Mouse (Mus musculus) embryo, embryonic 11.5 days (tissue): ENCODE measurements around the gene Syne1.
A peak's percentile ranks its signal among the peaks of the same experiment; 100 is the strongest.

ENCODE experiments used
- DNase-seq: peaks from one replicate; pipeline ENCODE4 v3.0.0-alpha.2; 2012; ENCODE audit warnings: low read depth, low spot score

The Syne1 gene

DNA sequence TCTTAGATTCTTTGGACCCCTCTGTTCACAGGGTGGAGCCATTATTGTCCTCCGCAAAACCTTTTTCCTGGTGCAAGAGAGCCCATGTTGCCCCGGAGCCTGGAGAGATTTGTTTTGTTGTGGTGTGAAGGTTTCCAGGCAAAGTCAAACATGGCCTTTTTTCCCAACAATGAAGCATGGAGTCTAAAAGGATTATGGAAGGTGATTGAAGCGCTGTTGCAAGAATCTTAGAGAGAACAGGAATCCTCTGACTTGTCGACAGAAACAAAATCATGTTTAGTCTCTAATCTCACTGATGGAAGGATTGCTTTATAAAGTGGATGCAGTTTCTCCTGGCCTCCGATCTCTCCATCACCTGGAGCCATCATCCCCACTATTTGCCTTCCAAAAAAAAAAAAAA is at the start of gene Syne1:
Syne1 (minus strand) TSS at position 101 of the 400 bp plus-strand sequence.
- no peak for DNase-seq

DNA sequence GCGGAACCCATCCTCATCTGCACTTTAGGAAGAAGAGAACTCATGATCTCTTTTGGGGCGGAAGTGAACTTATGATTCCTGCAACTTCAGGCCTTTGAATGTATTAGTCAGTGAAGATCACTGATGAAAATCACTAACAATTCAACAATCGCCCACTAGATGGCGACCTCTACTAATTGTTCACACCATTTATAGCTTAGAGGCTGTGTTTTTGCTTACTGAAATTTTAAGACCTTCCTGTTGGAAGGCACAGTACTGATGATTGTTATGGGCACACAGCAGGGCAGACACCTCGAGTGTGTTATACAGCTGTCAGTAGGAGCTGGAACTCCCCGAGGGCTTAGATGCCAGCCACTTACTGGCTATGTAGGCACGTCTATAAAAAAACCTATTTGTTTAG is 48.8 kb upstream of the Syne1 start:
- DNase-seq = peak; percentile 57

DNA sequence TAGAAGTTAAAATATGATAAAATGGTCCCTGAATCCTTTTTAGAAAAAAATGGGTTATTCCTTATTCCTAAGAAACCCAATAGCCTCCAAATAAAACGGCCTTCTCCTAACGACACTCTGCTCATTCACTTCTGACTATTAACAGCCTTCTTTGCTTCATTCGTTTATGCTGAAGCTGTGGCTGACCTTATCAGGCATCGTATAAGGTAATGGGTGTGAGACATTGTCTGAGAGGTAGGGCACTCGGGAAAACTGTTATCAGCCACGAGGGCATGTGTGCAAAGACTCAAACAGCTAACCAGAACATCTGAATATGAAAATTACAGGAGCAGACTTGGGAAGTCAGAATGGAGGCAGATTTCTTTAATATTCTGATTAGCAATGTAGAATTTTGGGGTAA is 45.3 kb upstream of the Syne1 start:
- DNase-seq = no peak

DNA sequence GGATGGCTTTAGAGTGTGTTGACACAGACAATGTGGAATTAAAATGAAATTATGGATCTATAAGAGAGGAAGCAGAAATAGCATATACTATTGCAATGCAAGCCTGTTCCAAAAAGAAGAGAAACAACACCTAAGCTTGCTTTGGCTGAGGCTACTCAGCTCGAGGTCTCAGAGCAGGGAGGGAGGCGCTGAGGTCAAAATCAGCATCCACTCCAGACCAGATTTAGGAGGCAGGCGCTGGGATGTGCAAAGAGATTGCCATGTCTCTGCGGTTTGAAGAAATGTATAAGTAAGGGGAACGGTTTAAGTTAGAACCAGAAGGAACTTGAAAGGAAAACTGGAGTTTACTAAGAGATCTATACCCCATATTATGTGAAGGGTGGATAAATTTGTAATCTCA is 43.2 kb upstream of the Syne1 start:
- DNase-seq = no peak

DNA sequence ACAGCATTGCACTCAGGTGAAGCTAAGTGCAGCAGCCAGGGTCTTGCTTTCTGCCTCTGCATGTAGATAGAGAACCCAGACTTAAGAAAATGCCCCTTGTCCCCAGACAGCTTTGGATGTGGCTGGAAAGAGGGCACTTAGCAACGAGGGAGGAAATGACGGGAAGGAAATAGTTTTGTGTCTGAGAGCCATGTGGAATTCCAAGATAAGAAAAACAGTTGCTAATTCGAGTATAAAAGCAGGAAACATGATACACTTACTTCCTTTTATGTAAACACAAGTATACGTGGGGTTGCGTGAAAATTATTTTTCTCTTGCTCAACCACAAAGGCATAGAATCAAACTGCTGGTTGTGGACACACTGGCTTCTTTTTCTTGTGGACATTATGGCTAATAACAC is 42.2 kb upstream of the Syne1 start, which contains the start of gene Myct1:
Myct1 (plus strand) TSS at position 312 of the 400 bp plus-strand sequence.
- no peak for DNase-seq

DNA sequence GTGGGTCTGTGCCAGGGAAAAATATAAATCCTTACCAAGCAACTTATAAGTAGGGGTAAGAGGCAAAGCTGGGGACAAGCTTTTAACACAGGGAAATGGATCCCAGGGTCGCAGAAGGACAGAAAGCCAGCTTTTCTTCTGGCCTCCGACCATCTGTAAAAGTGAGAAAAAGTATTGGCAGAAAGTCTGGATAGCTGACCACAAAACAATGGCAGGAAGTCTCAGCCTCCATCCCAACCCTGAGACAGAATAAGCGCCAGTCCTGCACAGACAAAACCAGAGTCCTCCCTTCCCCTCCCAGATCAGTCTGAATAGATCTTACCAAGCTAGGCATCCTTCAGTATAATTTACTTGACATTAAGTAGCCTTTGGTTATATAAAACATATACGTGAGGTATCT is 40.7 kb upstream of the Syne1 start:
- no peak for DNase-seq

DNA sequence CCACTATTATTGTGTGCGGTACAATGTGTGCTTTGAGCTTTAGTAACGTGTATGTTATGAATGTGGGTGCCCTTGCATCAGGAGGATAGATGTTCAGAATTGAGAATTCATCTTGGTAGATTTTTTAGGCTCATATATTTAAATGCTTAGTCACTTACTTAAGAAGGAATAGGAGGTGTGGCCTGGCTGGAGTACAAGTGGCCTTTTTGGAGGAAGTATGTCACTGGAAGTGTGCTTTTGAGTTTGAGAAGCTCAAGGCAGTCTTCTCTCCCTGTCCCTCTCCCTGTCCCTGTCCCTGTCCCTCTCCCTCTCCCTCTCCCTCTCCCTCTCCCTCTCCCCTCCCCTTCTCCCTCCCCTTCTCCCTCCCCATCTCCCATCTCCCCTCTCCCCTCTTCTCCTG is 39.8 kb upstream of the Syne1 start:
- no peak for DNase-seq

DNA sequence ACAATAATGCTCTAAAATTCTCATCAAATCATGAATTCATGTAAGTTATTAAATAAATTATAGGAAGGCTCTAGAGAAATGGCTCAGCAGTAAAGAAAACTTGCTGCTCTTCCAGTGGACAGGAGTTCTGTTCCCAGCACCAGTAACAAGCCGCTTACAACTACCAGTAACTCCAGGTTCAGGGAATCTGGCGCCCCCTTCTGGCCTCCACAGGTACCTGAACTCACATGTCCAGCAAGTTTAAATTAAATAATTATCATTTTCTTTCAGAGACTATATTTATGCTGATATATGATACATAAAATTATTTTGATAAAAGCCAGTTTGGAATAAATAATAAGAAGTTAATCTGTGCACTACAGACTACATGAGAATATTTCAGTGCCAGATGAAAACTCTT is 22.0 kb upstream of the Syne1 start:
- no peak for DNase-seq

DNA sequence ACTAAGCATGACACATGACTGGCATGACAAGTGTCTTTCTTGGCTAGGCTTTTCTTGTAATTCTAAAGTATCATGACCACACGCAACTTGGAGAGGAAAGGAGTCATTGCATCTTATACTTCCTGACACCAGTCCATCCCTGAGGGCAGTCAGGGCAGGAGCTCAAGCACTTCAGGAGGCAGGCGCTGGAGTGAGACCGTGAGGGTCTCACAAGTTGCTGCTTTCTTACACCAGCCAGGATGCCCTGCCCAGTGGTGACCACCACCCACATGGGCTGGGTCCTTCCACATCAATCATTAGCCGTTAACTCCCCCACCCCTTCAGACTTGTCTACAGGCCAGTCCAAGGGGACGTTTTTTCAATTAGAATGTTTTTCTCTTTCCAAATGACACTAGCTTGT is 20.1 kb upstream of the Syne1 start:
- no peak for DNase-seq

DNA sequence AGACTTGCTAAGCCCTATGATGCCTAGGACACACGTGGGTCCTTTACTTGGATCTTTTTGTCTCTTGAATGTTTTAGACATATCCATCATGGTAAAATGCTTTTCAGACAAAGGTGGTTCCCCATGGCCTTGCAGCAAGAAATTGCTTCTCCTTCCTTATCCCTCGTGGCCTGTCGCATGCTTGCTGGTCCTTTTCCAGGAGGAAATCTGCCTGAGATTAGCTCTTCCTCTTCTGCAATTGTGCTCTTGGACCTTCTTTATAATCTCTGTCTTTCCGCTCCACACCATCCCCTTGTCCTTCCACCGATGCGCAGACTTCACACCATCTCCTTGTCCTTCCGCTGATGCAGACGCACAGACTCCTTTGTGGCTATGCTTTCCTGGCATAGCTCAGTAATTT is 18.8 kb upstream of the Syne1 start:
- no peak for DNase-seq

DNA sequence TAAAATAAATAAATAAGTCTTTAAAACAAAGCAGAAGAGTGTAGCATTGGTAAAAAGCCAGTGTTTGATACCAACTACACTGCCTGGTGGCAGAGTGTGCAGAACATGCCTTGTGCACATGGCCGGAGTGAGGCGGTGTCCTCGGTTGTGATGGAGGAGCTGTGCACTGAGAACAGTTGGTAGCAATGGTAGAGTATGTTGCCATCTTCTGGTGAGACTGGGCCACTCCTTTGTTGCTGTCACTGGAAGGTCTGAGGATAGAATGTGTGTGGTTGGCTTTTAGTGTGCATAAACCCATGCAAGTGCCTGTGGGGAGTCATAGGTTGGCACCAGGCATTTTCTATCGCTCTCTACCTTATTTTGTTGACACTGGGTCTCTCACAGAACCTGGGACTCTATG is 17.7 kb upstream of the Syne1 start:
- no peak for DNase-seq

DNA sequence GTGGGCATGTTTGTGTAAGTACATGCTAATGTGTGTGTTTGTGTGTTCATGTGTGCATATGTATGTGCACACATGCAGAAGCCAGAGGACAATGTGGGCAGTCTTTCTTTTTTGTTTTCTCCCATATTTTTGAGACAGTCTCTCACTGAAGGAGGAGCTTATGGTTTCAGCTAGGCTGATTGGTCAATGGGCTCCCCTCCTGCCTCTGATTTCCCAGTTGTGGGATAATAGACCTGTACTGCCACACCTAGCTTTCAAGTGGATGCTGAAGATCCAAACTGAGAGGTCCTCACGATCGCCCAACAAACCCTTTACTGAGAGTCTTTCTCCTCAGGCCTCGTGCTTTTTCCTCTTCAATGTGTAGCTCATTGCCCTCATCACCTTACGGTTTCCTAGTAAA is 10.4 kb upstream of the Syne1 start:
- DNase-seq = no peak

DNA sequence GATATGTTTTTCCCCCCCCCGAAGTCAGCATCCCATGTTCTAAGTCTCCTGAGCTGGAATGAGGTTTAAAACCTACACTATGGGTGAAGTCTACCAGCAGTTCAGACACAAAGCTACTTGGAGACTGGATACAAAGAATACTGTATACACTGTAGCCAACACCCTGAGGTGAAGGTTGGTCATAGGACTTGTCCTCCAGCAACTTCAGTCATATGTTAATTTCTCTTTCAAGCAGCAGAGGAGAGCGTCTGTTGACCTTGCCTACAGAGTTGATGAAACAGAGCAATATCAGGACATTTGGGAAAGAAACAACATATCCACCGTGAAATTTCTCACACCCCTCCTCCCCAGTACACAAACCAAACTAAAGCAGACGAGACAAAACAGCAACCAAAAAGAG is 9.2 kb upstream of the Syne1 start:
- no peak for DNase-seq

DNA sequence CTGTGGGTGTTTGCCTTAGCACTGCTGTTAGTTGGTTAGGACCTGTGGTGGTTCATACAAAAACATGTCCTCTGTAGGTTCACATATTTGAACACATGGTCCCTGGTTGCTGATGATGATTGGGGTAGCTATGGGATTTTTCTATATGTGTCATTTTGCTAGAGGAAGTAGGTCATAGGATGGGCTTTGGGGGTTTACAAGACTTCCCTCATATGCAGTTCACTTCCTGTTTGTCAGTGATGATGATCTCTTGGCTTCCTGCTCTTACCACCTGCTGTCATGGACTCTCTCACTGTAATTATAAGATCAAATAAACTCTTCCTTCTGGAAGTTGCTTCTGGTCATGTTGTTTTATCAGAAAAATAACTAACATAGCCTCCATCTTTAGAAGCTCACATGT is 7.5 kb upstream of the Syne1 start:
- DNase-seq = no peak

DNA sequence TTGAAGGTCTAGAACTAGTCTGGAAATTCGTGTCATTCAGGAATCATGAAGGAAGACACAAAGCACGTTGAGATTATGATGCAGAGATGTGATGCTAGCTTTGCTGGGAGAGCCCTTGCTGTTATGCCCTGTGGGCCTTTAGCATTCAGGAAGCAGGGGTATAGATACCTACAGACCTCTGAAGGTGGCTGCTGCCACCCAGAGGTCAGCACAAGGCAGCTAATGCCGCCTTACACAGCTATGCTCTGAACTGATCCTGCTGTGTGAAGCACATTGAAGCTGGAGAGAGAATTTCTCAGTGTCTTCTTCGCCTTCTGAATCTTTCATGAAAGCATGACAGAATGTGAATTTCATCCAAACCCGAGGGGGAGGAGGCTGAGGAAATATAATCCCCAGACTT is 3.7 kb upstream of the Syne1 start:
- DNase-seq = no peak

DNA sequence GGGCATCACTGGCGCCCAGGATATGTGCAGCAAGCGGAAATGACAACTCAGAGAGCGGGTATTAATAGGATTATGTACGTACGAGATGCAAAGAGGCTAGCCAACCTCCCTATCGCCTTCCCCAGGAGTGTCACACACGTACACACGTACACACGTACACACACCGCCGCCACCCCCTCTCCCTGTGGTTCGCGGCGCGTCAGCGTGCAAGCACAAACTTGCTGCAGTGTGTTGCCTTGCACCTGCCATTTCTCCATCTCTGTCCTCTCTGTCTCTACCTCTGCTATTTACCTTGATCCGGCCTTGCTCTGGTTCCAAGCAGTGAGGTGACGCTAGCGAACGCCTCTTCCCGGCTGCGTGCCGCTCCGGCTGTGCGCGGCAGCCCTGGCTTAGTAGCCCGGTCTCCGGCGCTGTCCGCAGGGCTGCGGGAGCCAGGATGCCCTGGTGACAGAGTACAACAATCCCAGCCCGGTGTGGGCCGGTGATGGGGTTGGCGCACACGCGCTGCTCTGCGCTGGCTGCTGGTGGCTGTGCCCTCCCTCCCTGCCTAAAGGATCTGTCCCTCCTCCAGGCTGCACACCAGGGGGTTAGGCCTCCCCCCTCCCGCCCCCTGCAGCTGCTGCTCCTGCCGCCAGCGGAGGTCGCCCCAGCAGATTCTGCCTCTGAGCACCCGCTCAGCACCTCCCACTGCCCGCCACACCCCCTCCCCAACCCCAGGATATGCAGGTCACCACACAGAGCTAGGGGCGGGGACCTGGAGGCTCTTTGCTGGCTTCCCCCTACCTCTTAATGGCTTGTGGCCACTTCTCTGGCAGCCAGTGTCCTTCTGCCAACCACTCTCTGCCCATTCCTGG is 887 bp downstream of the Syne1 start:
- DNase-seq = no peak

DNA sequence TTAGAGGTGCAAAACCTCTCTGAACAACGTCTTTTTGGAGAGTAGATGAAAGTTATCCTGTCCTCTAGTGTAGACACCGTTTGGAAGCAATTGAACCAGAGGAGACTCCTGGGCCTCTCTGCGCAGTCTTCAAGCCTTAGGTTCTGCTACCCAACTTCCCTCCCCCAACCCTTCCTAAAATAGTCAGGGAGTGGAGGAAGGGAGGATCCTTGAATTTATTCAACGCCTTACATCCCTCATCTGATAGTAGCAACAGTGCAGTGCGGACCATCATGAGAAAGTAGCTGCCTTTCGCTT is 1.5 kb downstream of the Syne1 start:
- no peak for DNase-seq

DNA sequence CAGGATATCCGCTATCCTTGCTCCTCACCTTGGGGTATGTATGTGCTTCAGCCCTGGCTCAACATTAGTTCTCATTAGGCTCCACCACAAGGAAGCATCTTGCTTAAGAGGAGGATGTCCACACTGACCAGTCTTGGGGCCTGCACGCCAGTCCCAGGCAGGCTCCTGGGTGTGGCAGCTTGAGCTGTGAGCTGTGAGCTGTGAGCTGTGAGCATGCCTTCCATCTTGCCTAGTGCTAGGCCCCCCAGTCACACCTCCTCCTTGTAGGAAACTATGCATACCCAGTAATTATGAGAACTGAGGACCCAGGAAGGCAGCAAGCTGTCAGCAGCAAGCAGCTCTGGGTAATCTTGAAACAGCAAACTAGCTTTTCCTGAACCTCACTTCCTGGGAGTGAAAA is 2.6 kb downstream of the Syne1 start:
- DNase-seq = no peak

DNA sequence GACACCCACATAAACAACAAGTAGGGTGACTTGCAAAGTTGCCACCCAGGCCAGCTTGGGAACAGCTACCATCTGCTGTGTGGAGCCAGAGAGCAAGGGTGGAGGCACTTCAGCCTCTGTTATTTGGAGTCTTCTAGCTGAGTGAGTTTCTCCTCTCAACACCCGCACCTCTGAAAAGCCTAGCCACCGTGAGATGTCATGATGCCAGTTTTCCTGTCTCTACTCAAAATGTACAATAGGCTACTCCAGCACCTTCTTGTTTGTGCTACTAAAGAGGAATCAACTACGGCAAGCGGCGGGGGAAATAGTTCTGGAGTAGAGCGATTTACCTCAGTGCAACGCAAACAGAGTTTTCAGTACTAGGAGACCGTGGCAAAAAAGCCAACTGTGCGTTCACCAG is 3.5 kb downstream of the Syne1 start:
- DNase-seq = no peak

DNA sequence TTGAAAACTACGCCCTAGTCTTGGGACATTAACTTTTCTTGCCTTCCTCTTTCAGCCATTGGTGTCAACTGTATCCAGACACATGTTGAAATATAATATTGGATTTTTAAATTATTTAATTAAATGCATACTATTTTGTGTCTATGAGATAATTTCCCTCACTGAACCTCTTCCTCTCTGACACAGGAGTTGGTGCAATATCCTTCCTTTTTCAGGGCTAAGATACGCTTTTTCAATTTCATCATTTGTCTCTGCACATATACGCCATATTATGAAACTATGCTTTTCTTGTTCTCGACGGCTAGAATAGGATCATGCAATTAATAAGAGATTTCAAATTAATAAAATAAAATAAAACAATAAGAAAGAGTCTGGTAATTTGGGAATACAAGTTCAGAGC is 4.9 kb downstream of the Syne1 start:
- DNase-seq = no peak

DNA sequence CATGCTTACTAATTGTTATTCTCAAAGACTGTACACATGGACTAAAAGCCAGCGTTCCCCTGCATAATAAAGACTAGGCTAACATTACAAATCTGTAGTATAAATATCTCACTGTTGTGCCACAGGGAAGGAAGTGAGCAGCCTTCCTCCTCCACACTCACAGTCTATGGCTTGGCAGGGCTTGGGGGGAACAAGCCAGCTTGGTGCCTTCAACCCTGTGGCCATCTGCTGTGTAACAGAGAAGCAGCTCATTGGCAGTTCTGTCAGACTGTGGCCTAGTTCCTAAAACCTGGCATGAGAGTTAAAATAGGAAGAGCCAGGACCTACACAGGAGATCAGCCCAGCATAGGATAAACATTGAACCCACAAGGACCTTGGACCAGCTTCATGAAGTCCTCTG is 23.0 kb downstream of the Syne1 start:
- no peak for DNase-seq

DNA sequence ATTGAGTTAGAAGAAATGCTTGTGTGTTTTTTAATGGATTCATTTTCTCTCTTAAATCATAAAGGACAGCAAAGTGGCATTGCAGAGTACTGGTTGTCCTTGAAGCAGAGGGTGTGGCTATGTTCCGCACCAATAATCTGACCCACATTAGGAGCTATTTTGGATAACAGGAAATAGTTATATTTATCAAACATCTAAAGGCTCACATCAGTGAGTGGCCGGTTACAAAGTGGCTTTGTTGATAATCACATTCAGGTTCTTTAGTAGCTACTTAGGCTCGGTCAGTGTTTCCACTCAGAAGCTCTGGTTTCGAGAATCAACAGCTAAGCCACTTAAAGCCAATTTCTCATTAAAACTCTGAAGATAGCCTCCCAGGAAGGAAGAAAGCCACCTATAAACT is 23.6 kb downstream of the Syne1 start:
- DNase-seq = no peak

DNA sequence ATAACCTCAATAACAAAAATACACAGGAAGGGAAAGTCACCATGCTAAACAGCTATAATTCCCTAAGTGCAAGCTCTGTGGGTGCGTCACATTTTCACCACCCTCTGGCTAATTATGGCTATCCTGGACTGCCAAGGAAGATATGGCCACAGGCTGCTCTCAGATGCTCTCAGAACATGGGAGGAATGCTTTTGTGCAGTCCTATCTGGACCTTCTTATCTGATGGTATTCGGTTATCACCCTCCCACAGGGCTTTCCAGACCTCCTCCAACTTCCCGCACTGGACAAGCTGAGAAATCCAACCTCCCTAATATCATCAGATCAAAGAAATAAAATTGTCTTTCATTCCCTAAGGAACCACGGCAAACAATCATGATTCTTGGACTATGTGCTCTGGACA is 28.4 kb downstream of the Syne1 start:
- DNase-seq = no peak

DNA sequence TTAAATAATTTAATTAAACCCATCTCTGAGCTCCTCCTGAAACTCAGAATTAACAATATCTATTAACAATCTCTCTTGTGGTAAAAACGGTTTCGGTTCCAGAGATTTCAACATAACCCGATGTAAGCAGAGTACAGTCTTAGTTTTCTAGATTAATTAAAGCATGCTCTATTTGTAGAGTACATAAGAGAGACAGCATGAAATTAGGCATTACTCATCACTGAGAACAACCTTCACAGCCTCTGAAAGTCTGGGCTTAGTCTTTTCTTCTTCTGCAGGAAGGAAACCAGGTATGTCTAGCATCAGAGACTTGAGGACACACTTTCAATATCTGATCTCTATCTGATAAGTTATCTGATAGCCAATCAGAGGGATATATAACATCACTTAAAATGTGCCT is 29.0 kb downstream of the Syne1 start:
- DNase-seq = no peak
